Mouse (Mus musculus): Measurements from ENCODE around the gene Plcb1.

- TF ChIP-seq POLR2A (IDR thresholded peaks at IDR 0.05; ENCODE audit: extremely low read depth, insufficient read depth, low read length) (no peak), CTCF (IDR thresholded peaks at IDR 0.05; ENCODE audit: extremely low read depth, insufficient read depth, low read length) (no peak)
These were observed 328.7 kb downstream of the Plcb1 start for GRCm38 (mm10) chr2:135114501-135115128.
